Mouse (Mus musculus): ENCODE results near the gene Prr12. TPM values are rescaled to one million over a fixed set of nuclear protein-coding genes. Genes with fewer than 3 reads are reported as not detected.

The Prr12 gene
- polyA plus RNA-seq, 1 experiment from 2014 or later, result 11.1 TPM

DNA sequence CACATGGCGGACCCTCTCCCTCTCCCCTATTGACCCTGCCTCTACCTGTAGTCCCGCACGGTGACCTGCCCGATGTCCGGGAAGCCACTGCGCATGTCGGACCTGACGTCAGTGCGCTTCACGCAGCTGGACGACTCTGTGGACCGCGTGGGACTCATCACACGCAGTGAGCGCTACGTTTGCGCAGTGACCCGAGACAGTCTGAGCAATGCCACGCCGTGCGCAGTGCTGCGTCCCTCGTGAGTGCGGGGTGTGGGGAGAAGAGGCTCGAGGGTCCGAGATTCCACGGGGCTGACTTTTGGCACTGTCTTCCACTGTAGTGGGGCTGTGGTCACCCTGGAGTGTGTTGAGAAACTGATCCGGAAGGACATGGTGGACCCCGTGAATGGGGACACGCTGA lies 23.8 kb upstream of the Prr12 start:
- 84% methylated on average over 30 of the region's 30 CpGs for WGBS
- Histone ChIP-seq H3K4me3 (no peak overlapping the region), H3K9me3 (no peaks in the 10 kb centered on the region), H3K9ac (no peak overlapping the region), H3K27ac (no peak overlapping the region), H3K4me1 (no peaks in the 10 kb centered on the region), H3K27me3 (no peaks in the 10 kb centered on the region), H3K4me2 (no peak overlapping the region), H3K36me3 (peaks cover 27% of the 10 kb centered on the region)
- no peak for ATAC-seq (ENCODE audit: borderline replicate concordance, extremely low read depth, low FRiP score, low TSS enrichment)

GRCm38 (mm10) chr7:45075405-45075804 lies 22.7 kb upstream of the Prr12 start:
- H3K4me2 ChIP-seq, result no peak overlapping the region
- H3K4me3 ChIP-seq, result no peak overlapping the region
- no peak overlapping the region for H3K9ac ChIP-seq
- no peaks in the 10 kb centered on the region for H3K4me1 ChIP-seq
- no peak overlapping the region for H3K27ac ChIP-seq
- ATAC-seq (ENCODE audit: borderline replicate concordance, extremely low read depth, low FRiP score, low TSS enrichment), result no peak
- H3K9me3 ChIP-seq, result no peaks in the 10 kb centered on the region
- 76% methylated on average over 4 of the region's 4 CpGs for WGBS
- H3K27me3 ChIP-seq, result no peaks in the 10 kb centered on the region
- peaks cover 27% of the 10 kb centered on the region for H3K36me3 ChIP-seq

DNA sequence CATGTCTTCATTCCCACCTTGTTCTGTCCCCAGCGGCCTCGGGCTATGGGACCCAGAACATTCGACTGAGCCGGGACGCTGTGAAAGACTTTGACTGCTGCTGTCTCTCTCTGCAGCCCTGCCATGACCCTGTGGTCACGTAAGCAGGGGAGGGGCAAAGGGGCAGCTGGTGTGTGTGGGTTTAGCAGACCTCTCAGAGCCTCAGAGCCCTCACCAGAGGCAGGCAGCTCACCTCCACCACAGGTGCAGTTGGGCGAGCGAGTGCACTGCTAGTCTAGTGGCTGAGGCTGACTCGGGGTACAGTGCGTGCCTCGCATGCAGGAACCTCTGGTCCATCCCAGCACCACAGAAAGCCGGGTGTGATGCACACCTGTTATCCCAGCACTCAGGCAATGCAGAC lies 21.3 kb upstream of the Prr12 start:
- Histone ChIP-seq H3K36me3 (peaks cover 27% of the 10 kb centered on the region), H3K4me2 (no peak overlapping the region), H3K9ac (no peak overlapping the region), H3K27ac (no peak overlapping the region), H3K27me3 (no peaks in the 10 kb centered on the region), H3K9me3 (no peaks in the 10 kb centered on the region), H3K4me1 (no peaks in the 10 kb centered on the region), H3K4me3 (no peak overlapping the region)
- 87% methylated on average over 12 of the region's 12 CpGs for WGBS
- no peak for ATAC-seq (ENCODE audit: borderline replicate concordance, extremely low read depth, low FRiP score, low TSS enrichment)

GRCm38 (mm10) chr7:45073171-45073707 lies 20.6 kb upstream of the Prr12 start:
- no peak overlapping the region for H3K4me3 ChIP-seq
- peaks cover 27% of the 10 kb centered on the region for H3K36me3 ChIP-seq
- H3K27ac ChIP-seq, result no peak overlapping the region
- no peaks in the 10 kb centered on the region for H3K9me3 ChIP-seq
- no peak for ATAC-seq (ENCODE audit: borderline replicate concordance, extremely low read depth, low FRiP score, low TSS enrichment)
- 69% methylated on average over 7 of the region's 7 CpGs for WGBS
- H3K27me3 ChIP-seq, result no peaks in the 10 kb centered on the region
- no peak overlapping the region for H3K4me2 ChIP-seq
- no peak overlapping the region for H3K9ac ChIP-seq
- H3K4me1 ChIP-seq, result no peaks in the 10 kb centered on the region

- WGBS, result 69% methylated on average over 2 of the region's 2 CpGs
- Histone ChIP-seq H3K27ac (no peak overlapping the region), H3K36me3 (peaks cover 20% of the 10 kb centered on the region), H3K9ac (no peak overlapping the region), H3K27me3 (no peaks in the 10 kb centered on the region), H3K4me3 (no peak overlapping the region), H3K4me2 (no peak overlapping the region), H3K4me1 (no peaks in the 10 kb centered on the region), H3K9me3 (no peaks in the 10 kb centered on the region)
- ATAC-seq (ENCODE audit: borderline replicate concordance, extremely low read depth, low FRiP score, low TSS enrichment), result no peak
These were observed 19.5 kb upstream of the Prr12 start for GRCm38 (mm10) chr7:45072230-45072629.

GRCm38 (mm10) chr7:45069671-45070070 lies 17.0 kb upstream of the Prr12 start:
- no peaks in the 10 kb centered on the region for H3K9me3 ChIP-seq
- H3K36me3 ChIP-seq, result no peaks in the 10 kb centered on the region
- WGBS, result 75% methylated on average over 2 of the region's 2 CpGs
- no peak overlapping the region for H3K4me3 ChIP-seq
- H3K4me2 ChIP-seq, result no peak overlapping the region
- H3K27me3 ChIP-seq, result no peaks in the 10 kb centered on the region
- no peak overlapping the region for H3K9ac ChIP-seq
- H3K4me1 ChIP-seq, result no peaks in the 10 kb centered on the region
- no peak for ATAC-seq (ENCODE audit: borderline replicate concordance, extremely low read depth, low FRiP score, low TSS enrichment)
- H3K27ac ChIP-seq, result no peak overlapping the region

DNA sequence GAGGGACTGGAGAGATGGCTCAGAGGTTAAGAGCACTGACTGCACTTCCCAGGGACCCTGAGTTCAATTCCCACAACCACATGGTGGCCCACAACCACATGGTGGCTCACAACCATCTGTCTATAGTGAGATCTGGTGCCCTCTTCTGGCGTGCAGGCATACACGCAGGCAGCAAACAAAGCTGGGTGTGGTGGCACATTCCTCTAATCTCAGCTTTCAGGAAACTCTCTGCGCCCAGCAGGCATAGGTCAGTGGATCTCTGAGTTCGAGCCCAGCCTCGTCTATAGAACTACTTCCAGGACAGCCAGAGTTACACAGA lies 15.3 kb upstream of the Prr12 start:
- H3K4me2 ChIP-seq, result no peak overlapping the region
- no peak overlapping the region for H3K4me3 ChIP-seq
- peaks cover 7% of the 10 kb centered on the region for H3K4me1 ChIP-seq
- no peak overlapping the region for H3K27ac ChIP-seq
- H3K9ac ChIP-seq, result no peak overlapping the region
- WGBS, result 22% methylated on average over 5 of the region's 5 CpGs
- ATAC-seq (ENCODE audit: borderline replicate concordance, extremely low read depth, low FRiP score, low TSS enrichment), result no peak
- H3K27me3 ChIP-seq, result no peaks in the 10 kb centered on the region
- H3K36me3 ChIP-seq, result no peaks in the 10 kb centered on the region
- no peaks in the 10 kb centered on the region for H3K9me3 ChIP-seq

DNA sequence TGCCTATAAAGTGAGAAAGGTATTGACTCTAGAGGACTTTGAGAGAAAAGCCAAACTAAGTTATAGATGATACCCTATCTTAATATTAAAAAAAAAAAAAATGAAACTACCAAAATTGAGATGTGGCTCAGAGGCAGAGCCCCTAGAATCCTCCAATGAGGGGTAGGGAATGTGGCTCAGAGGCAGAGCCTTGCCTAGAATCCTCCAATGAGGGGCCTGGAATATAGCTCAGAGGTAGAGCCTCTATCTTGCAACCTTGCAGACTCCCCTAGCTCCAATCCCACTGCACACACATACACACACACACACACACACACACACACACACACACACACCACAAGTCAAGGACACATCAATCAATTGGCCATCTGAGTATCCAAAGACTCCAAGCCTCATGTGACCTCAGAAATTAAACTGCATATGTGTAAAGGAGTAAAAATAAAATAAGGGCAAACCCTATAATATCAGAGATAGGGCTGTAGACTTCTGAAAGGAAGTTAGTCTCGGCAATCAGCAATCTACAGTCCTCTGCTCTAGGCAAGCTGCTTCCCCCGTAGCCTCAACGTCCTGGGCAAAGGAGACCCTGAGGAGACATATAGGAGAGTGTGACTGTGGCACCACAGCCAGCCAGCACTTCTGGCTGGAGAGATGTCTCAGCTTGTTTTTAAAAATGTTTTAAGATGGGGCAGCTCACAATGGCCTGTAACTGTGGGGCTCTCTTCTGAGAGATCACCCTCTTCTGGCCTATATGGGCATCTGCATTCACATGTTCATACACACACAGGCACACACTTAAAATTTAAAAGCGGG lies 14.7 kb upstream of the Prr12 start:
- no peak overlapping the region for H3K4me2 ChIP-seq
- ATAC-seq (ENCODE audit: borderline replicate concordance, extremely low read depth, low FRiP score, low TSS enrichment), result no peak
- H3K27ac ChIP-seq, result no peak overlapping the region
- H3K9me3 ChIP-seq, result no peaks in the 10 kb centered on the region
- peaks cover 7% of the 10 kb centered on the region for H3K4me1 ChIP-seq
- WGBS, result 73% methylated on average over 4 of the region's 4 CpGs
- no peaks in the 10 kb centered on the region for H3K27me3 ChIP-seq
- no peak overlapping the region for H3K9ac ChIP-seq
- H3K36me3 ChIP-seq, result no peaks in the 10 kb centered on the region
- no peak overlapping the region for H3K4me3 ChIP-seq

DNA sequence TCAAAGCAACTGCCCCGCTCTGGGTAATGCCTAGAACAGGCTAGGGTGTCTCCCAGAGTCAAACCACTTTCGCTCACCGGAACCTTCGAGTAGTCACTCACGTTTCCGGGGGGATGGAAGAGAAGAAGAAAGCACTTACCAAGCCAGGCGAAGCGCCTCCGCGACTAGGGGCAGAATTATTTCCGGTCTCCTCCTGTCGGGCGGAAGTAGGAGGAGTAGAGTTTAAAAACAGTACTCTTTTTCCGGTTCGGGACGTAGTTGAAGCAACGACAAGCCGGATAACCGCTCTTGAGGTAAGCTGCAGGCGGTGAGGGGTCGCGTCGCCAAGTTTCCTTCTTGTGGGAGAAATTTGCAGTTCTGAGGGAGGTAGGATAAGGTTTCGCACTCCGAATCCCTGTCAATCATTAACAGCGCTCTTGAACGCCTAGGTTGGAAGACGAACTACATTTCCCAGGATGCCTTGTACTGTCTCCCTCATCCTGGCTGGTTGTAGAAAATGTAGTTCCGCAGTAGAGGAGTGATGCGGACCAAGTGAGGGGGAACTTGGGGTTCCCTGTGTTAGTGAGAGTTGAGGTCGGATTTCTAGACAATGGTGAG lies 9.7 kb upstream of the Prr12 start, which contains the start of the genes Nosip and Prrg2:
Gene Nosip (plus strand): TSS at position 191 of the 597 bp plus-strand sequence.
Gene Prrg2 (minus strand): TSS at position 439 of the 597 bp plus-strand sequence.
- ATAC-seq (ENCODE audit: borderline replicate concordance, extremely low read depth, low FRiP score, low TSS enrichment), result peak; percentile 87
- no peaks in the 10 kb centered on the region for H3K36me3 ChIP-seq
- peaks cover 19% of the 10 kb centered on the region for H3K4me1 ChIP-seq
- under 1% methylated on average over 31 of the region's 31 CpGs for WGBS
- H3K27me3 ChIP-seq, result no peaks in the 10 kb centered on the region
- peak within 1 kb of the TSS; percentile 81 for H3K4me3 ChIP-seq
- peak within 1 kb of the TSS; percentile 66 for H3K4me2 ChIP-seq
- peak within 1 kb of the TSS; percentile 98 for H3K27ac ChIP-seq
- H3K9ac ChIP-seq, result peak within 1 kb of the TSS; percentile 69
- H3K9me3 ChIP-seq, result no peaks in the 10 kb centered on the region

DNA sequence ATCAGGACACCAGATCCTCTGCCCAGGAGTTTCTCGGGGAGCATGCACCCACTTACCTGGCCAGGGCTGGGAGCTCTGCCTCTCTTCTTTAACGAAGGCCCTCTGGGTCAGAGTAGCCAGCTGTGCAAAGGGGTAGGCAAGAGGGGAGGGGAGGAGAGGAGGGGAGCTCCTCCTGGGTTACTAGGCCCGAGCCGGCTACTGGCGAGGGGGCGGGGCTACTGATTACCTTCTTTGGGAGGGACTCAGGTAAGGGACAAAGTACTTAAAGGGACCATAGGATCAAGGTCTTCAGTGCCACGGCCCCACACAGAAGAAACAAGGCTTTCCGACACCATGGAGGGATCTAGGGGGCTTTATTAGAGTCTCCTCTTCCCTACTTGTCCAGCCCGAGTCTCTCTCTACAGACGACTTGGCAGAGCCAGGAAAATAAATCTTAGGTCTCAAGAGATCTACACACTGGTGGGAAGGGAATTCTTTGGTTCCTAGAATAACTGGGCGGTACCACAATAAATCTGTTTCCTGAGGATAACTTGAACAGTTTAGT lies 8.9 kb upstream of the Prr12 start:
- 0 out of 2 replicates have a peak, but pooled peaks have one; percentile 6 for ATAC-seq (ENCODE audit: borderline replicate concordance, extremely low read depth, low FRiP score, low TSS enrichment)
- peak overlapping the region; percentile 57 for H3K9ac ChIP-seq
- H3K9me3 ChIP-seq, result no peaks in the 10 kb centered on the region
- H3K27me3 ChIP-seq, result no peaks in the 10 kb centered on the region
- peaks cover 19% of the 10 kb centered on the region for H3K4me1 ChIP-seq
- no peaks in the 10 kb centered on the region for H3K36me3 ChIP-seq
- H3K4me3 ChIP-seq, result peak overlapping the region; percentile 81
- peak overlapping the region; percentile 59 for H3K4me2 ChIP-seq
- WGBS, result 15% methylated on average over 11 of the region's 11 CpGs
- H3K27ac ChIP-seq, result peak overlapping the region; percentile 98

DNA sequence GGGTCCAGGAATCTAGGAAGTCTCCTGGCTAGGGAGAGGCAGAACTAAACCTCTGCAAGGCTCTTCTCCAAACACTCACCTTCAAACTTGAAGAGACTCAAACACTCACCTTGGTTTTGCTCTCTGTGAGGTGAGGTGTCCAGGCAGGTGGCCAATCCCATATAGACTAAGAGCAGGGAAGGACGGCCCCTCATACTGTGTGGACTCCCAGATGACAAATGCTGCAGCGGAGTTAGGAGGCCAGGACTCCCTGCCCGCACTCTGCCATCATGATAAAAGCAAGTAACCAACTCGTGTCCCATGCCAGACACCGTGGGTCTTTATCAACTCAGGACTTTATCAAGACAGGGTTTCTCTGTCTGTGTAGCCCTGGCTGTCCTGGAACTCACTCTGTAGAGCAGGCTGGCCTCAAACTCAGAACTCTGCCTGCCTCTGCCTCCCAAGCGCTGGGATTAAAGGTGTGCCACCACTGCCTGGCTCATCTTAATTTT lies 8.0 kb upstream of the Prr12 start:
- Histone ChIP-seq H3K36me3 (no peaks in the 10 kb centered on the region), H3K4me1 (peaks cover 19% of the 10 kb centered on the region), H3K9me3 (no peaks in the 10 kb centered on the region), H3K9ac (no peak overlapping the region), H3K27ac (no peak overlapping the region), H3K4me3 (peak overlapping the region; percentile 81), H3K4me2 (0 out of 2 replicates have a peak overlapping the region, but pooled peaks have one; percentile 59), H3K27me3 (no peaks in the 10 kb centered on the region)
- WGBS, result 85% methylated on average over 6 of the region's 6 CpGs
- ATAC-seq (ENCODE audit: borderline replicate concordance, extremely low read depth, low FRiP score, low TSS enrichment), result no peak
